Mouse (Mus musculus) kidney, embryonic 14.5 days (tissue): ENCODE results near the gene Myocos. TPM values are rescaled to one million over a fixed set of nuclear protein-coding genes. Genes with fewer than 3 reads are reported as not detected.
"Not testable (repeated sequence)": the region's sequence is repeated elsewhere in the genome, so short reads cannot be mapped to it uniquely, and the experiment has no call there.

Source experiments
- ATAC-seq: fragments of 200-750 bp; cut with Nextera tagmentation; 2 replicates; pipeline ENCODE4 v1.8.0; 2017; ENCODE audit warnings: moderate number of reproducible peaks, mild to moderate bottlenecking, moderate TSS enrichment, moderate library complexity; ENCODE audit not compliant: low FRiP score, low TSS enrichment
- H3K27ac ChIP-seq: fragments of 300-500 bp; sonication (generic); 2 replicates; pipeline ENCODE4 v1.5.1; 2014; ENCODE audit warnings: low read depth, mild to moderate bottlenecking, low read length, moderate library complexity, mixed read lengths
- H3K27me3 ChIP-seq: fragments of 300-500 bp; sonication (generic); 2 replicates; pipeline ENCODE4 v1.6.1; 2014; ENCODE audit warnings: mild to moderate bottlenecking, low read length; ENCODE audit not compliant: control insufficient read depth, insufficient read depth
- H3K36me3 ChIP-seq: fragments of 300-500 bp; sonication (generic); 2 replicates; pipeline ENCODE4 v1.6.1; 2014; ENCODE audit warnings: low read length, mixed read lengths; ENCODE audit not compliant: control insufficient read depth, insufficient read depth
- H3K4me1 ChIP-seq: fragments of 300-500 bp; sonication (generic); 2 replicates; pipeline ENCODE4 v1.6.1; 2014; ENCODE audit warnings: low read length, mixed read lengths; ENCODE audit not compliant: control insufficient read depth, insufficient read depth
- H3K4me2 ChIP-seq: fragments of 300-500 bp; sonication (generic); replicated peaks from 2 replicates; pipeline ENCODE4 v1.6.1; 2014; ENCODE audit warnings: low read depth, mild to moderate bottlenecking, low read length
- H3K4me3 ChIP-seq: fragments of 300-500 bp; sonication (generic); 2 replicates; pipeline ENCODE4 v1.5.1; 2014; ENCODE audit warnings: mild to moderate bottlenecking, low read length
- H3K9ac ChIP-seq: fragments of 300-500 bp; sonication (generic); 2 replicates; pipeline ENCODE4 v1.6.1; 2014; ENCODE audit warnings: low read depth, mild to moderate bottlenecking, low read length, moderate library complexity
- H3K9me3 ChIP-seq: fragments of 300-500 bp; sonication (generic); 2 replicates; pipeline ENCODE4 v1.6.1; 2016; ENCODE audit warnings: low read length; ENCODE audit not compliant: control insufficient read depth
- WGBS: fragments of 180-500 bp; shearing (Covaris S2); extraction: QIAGEN DNeasy Blood & Tissue Kit; methylation state at CpG from one replicate; pipeline ENCODE4 v1.1.7; 2014; 5-methylcytosine and 5-hydroxymethylcytosine counted together
- polyA plus RNA-seq: library from polyadenylated mRNA; unstranded; fragments of >200 nt; fragmentation: Nextera tagmentation; extraction: Ambion mirVana; gene quantifications from 2 replicates; pipeline ENCODE4 v1.2.1, GENCODE M21; 2014

The Myocos gene
- polyA plus RNA-seq, 1 experiment from 2014 or later, result not detected

GRCm38 (mm10) chr1:162646083-162646686 is 11.8 kb downstream of the Myocos start:
- WGBS, result 81% methylated on average over 10 of the region's 10 CpGs
- Histone ChIP-seq H3K9ac (no peak overlapping the region), H3K4me2 (no peak overlapping the region), H3K9me3 (no peaks in the 10 kb centered on the region), H3K27ac (no peak overlapping the region), H3K27me3 (no peaks in the 10 kb centered on the region), H3K36me3 (no peaks in the 10 kb centered on the region), H3K4me3 (no peak overlapping the region), H3K4me1 (no peaks in the 10 kb centered on the region)
- no peak for ATAC-seq

GRCm38 (mm10) chr1:162643752-162644151 is 14.3 kb downstream of the Myocos start:
- Histone ChIP-seq H3K36me3 (no peaks in the 10 kb centered on the region), H3K4me2 (no peak overlapping the region), H3K4me1 (no peaks in the 10 kb centered on the region), H3K9ac (no peak overlapping the region), H3K27me3 (no peaks in the 10 kb centered on the region), H3K27ac (no peak overlapping the region), H3K4me3 (no peak overlapping the region), H3K9me3 (no peaks in the 10 kb centered on the region)
- ATAC-seq, result 0 out of 2 replicates have a peak, but pooled peaks have one; percentile 33
- 49% methylated on average over 4 of the region's 4 CpGs for WGBS

- no peaks in the 10 kb centered on the region for H3K9me3 ChIP-seq
- H3K36me3 ChIP-seq, result no peaks in the 10 kb centered on the region
- no peak overlapping the region for H3K4me3 ChIP-seq
- H3K4me2 ChIP-seq, result no peak overlapping the region
- no peaks in the 10 kb centered on the region for H3K27me3 ChIP-seq
- 67% methylated on average over 3 of the region's 3 CpGs for WGBS
- no peaks in the 10 kb centered on the region for H3K4me1 ChIP-seq
- H3K27ac ChIP-seq, result no peak overlapping the region
- no peak for ATAC-seq
- no peak overlapping the region for H3K9ac ChIP-seq
These were observed 15.4 kb downstream of the Myocos start for GRCm38 (mm10) chr1:162642591-162642990.

GRCm38 (mm10) chr1:162639861-162640260 is 18.2 kb downstream of the Myocos start:
- no peak overlapping the region for H3K4me2 ChIP-seq
- no peaks in the 10 kb centered on the region for H3K36me3 ChIP-seq
- H3K4me3 ChIP-seq, result no peak overlapping the region
- H3K9me3 ChIP-seq, result no peaks in the 10 kb centered on the region
- H3K9ac ChIP-seq, result no peak overlapping the region
- 88% methylated on average over 1 of the region's 1 CpGs for WGBS
- H3K27ac ChIP-seq, result no peak overlapping the region
- H3K27me3 ChIP-seq, result no peaks in the 10 kb centered on the region
- no peaks in the 10 kb centered on the region for H3K4me1 ChIP-seq
- no peak for ATAC-seq

- Histone ChIP-seq H3K4me3 (no peak within 1 kb of the TSS), H3K4me2 (no peak within 1 kb of the TSS), H3K4me1 (no peaks in the 10 kb centered on the region), H3K27me3 (no peaks in the 10 kb centered on the region), H3K9me3 (no peaks in the 10 kb centered on the region), H3K36me3 (no peaks in the 10 kb centered on the region), H3K27ac (no peak within 1 kb of the TSS), H3K9ac (no peak within 1 kb of the TSS)
- 83% methylated on average over 10 of the region's 10 CpGs for WGBS
- ATAC-seq, result no peak
These were observed 18.8 kb downstream of the Myocos start, which contains the start of gene Myoc for GRCm38 (mm10) chr1:162639051-162639750. Myoc (plus strand) TSS chr1:162639155.

- H3K27ac ChIP-seq, result no peak overlapping the region
- H3K36me3 ChIP-seq, result no peaks in the 10 kb centered on the region
- H3K9ac ChIP-seq, result no peak overlapping the region
- no peaks in the 10 kb centered on the region for H3K9me3 ChIP-seq
- no peaks in the 10 kb centered on the region for H3K27me3 ChIP-seq
- 89% methylated on average over 4 of the region's 4 CpGs for WGBS
- no peak overlapping the region for H3K4me3 ChIP-seq
- no peak for ATAC-seq
- no peak overlapping the region for H3K4me2 ChIP-seq
- no peaks in the 10 kb centered on the region for H3K4me1 ChIP-seq
These were observed 19.5 kb downstream of the Myocos start for GRCm38 (mm10) chr1:162638535-162638934.

GRCm38 (mm10) chr1:162636516-162636915 is 21.5 kb downstream of the Myocos start:
- no peaks in the 10 kb centered on the region for H3K27me3 ChIP-seq
- no peaks in the 10 kb centered on the region for H3K36me3 ChIP-seq
- no peak overlapping the region for H3K27ac ChIP-seq
- H3K4me2 ChIP-seq, result no peak overlapping the region
- WGBS, result 61% methylated on average over 3 of the region's 3 CpGs
- H3K9ac ChIP-seq, result no peak overlapping the region
- no peaks in the 10 kb centered on the region for H3K9me3 ChIP-seq
- no peaks in the 10 kb centered on the region for H3K4me1 ChIP-seq
- ATAC-seq, result no peak
- no peak overlapping the region for H3K4me3 ChIP-seq

- H3K27me3 ChIP-seq, H3K4me3 ChIP-seq, ATAC-seq, H3K36me3 ChIP-seq, H3K4me2 ChIP-seq, H3K27ac ChIP-seq, H3K9me3 ChIP-seq, H3K9ac ChIP-seq, H3K4me1 ChIP-seq: not testable (repeated sequence)
- WGBS, result 18% methylated on average over 1 of the region's 1 CpGs
These were observed 22.6 kb downstream of the Myocos start for GRCm38 (mm10) chr1:162635291-162635931.

GRCm38 (mm10) chr1:162628326-162628725 is 29.7 kb downstream of the Myocos start:
- H3K4me2 ChIP-seq, ATAC-seq: not testable (repeated sequence)
- WGBS, result 97% methylated on average over 15 of the region's 15 CpGs

More at GRCm38 (mm10) chr1:162628326-162628725, 29.7 kb downstream of the Myocos start:
- not testable (repeated sequence) for H3K27ac ChIP-seq, H3K4me3 ChIP-seq, H3K27me3 ChIP-seq, H3K36me3 ChIP-seq, H3K9me3 ChIP-seq, H3K4me1 ChIP-seq, H3K9ac ChIP-seq
